Mouse (Mus musculus) neural tube, embryonic 15.5 days (tissue): Measurements from ENCODE around the gene Prkn. TPM values are rescaled to one million over a fixed set of nuclear protein-coding genes. Genes with fewer than 3 reads are reported as not detected.

ENCODE experiments used
- ATAC-seq: fragments of 200-750 bp; cut with Nextera tagmentation; 2 replicates; pipeline ENCODE4 v1.8.0; 2017; ENCODE audit warnings: mild to moderate bottlenecking, moderate TSS enrichment, moderate library complexity; ENCODE audit not compliant: low FRiP score
- H3K27ac ChIP-seq: fragments of 300-500 bp; sonication (generic); replicated peaks from 2 replicates; pipeline ENCODE4 v1.5.1; 2015; ENCODE audit warnings: mild to moderate bottlenecking, inconsistent platforms
- H3K27me3 ChIP-seq: fragments of 300-500 bp; sonication (generic); replicated peaks from 2 replicates; pipeline ENCODE4 v1.6.1; 2015; ENCODE audit warnings: inconsistent platforms
- H3K36me3 ChIP-seq: fragments of 300-500 bp; sonication (generic); 2 replicates; pipeline ENCODE4 v1.6.1; 2015; ENCODE audit warnings: inconsistent platforms
- H3K4me1 ChIP-seq: fragments of 300-500 bp; sonication (generic); 2 replicates; pipeline ENCODE4 v1.6.1; 2015; ENCODE audit warnings: inconsistent platforms
- H3K4me2 ChIP-seq: fragments of 300-500 bp; sonication (generic); 2 replicates; pipeline ENCODE4 v1.6.1; 2015; ENCODE audit warnings: inconsistent platforms, mild to moderate bottlenecking, moderate library complexity
- H3K4me3 ChIP-seq: fragments of 300-500 bp; sonication (generic); replicated peaks from 2 replicates; pipeline ENCODE4 v1.5.1; 2015; ENCODE audit warnings: mild to moderate bottlenecking, inconsistent platforms
- H3K9ac ChIP-seq: fragments of 300-500 bp; sonication (generic); replicated peaks from 2 replicates; pipeline ENCODE4 v1.6.1; 2015; ENCODE audit warnings: mild to moderate bottlenecking, inconsistent platforms
- H3K9me3 ChIP-seq: fragments of 300-500 bp; sonication (generic); replicated peaks from 2 replicates; pipeline ENCODE4 v1.6.1; 2016; ENCODE audit warnings: inconsistent platforms
- WGBS: fragments of 180-500 bp; shearing (Covaris S2); methylation state at CpG from one replicate; pipeline ENCODE4 v1.1.7; 2015; ENCODE audit warnings: mixed read lengths; 5-methylcytosine and 5-hydroxymethylcytosine counted together
- polyA plus RNA-seq: library from polyadenylated mRNA; unstranded; fragments of >200 nt; fragmentation: Nextera tagmentation; extraction: Ambion mirVana; gene quantifications from 2 replicates; pipeline ENCODE4 v1.2.1, GENCODE M21; 2015

Prkn gene
- polyA plus RNA-seq, 1 experiment from 2014 or later, result 4.8 TPM

DNA sequence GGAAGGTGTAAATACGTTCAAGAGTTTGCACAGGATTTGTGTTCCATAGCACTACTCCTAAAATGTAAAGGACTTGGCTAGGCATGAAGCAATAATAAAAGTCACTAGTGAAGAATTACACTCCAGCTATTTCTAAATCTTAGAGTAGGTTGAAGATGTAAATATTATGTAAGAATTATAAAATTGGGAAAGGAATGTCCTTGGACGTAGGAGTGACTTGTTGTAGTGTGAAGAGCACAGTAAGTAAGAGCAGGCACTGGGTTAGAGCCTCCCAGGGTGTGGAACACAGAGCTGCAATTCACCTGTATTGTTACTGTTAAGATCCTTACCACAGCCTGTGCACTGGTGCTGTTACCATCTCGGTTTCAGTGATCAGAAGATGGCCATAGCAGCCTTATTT lies 450.0 kb downstream of the Prkn start:
- Histone ChIP-seq H3K36me3 (no peaks in the 10 kb centered on the region), H3K27me3 (no peaks in the 10 kb centered on the region), H3K9me3 (no peaks in the 10 kb centered on the region), H3K27ac (no peak overlapping the region), H3K4me1 (no peaks in the 10 kb centered on the region), H3K4me3 (no peak overlapping the region), H3K4me2 (no peak overlapping the region), H3K9ac (no peak overlapping the region)
- no peak for ATAC-seq
- WGBS, result 77% methylated on average over 3 of the region's 3 CpGs

DNA sequence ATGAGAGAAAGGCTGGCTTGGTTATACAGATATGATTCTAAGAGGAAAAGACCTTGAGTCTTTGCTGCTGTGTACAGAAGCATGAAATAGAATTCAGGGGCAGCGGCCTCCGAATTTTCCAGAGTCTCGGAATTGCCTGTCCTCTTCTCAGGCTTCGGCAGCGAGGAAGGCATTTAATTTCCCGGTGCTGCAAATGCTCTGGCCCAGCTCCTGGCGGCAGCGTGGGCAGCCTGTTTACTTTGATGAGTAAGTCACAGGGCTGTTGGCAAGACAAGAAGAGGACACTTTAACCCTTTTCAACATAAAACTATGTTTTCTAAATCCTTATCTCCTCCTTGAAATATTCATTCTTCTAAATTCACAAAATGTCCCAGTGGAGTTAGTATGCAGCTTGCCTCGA lies 462.9 kb downstream of the Prkn start:
- Histone ChIP-seq H3K4me2 (no peak overlapping the region), H3K9me3 (0 out of 2 replicates have a peak, but pooled peaks cover 8% of the 10 kb centered on the region), H3K27me3 (no peaks in the 10 kb centered on the region), H3K4me3 (no peak overlapping the region), H3K36me3 (no peaks in the 10 kb centered on the region), H3K27ac (no peak overlapping the region), H3K9ac (no peak overlapping the region), H3K4me1 (no peaks in the 10 kb centered on the region)
- ATAC-seq, result no peak
- WGBS, result 49% methylated on average over 9 of the region's 9 CpGs

DNA sequence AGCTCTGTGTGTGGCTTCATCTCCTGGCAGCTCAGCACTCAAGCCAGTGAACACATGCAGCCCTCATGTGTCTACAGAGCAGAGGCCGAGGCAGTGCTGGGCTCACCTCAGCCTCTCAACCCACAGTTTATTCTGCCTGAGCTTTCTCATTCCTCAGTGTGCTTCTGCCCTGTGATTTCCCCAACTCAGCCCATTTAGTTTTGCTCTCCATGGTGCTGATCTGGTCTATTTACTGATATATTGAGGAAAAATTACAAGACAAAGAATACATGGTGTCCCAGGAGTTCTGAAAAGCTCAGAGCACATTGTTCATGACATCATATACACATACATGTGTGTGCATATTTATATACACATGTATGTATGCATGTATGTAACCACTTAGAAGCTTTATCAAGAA lies 469.7 kb downstream of the Prkn start:
- H3K4me2 ChIP-seq, result no peak overlapping the region
- H3K36me3 ChIP-seq, result no peaks in the 10 kb centered on the region
- ATAC-seq, result no peak
- H3K9ac ChIP-seq, result no peak overlapping the region
- no peaks in the 10 kb centered on the region for H3K4me1 ChIP-seq
- 38% methylated on average over 1 of the region's 1 CpGs for WGBS
- no peak overlapping the region for H3K4me3 ChIP-seq
- H3K9me3 ChIP-seq, result no peaks in the 10 kb centered on the region
- no peaks in the 10 kb centered on the region for H3K27me3 ChIP-seq
- H3K27ac ChIP-seq, result no peak overlapping the region

DNA sequence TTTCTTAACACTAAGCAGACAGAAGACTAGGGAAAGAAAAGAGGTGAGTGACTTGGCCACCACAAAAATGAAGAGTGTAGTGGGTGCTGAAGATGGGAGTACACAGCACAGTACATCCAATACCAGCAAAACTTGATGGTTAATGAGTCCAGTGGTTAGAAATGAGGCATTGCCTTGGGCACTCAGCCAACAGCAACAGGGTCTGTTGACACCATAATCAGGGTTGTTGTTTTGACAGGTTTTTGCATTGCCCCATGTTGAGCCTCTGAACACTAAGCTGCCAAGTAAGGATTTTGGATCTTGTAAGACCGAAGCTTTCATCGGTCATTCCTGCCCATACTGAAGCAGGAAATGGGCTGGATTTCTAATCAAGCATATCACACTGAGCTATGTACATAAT lies 474.0 kb downstream of the Prkn start:
- Histone ChIP-seq H3K36me3 (no peaks in the 10 kb centered on the region), H3K27me3 (no peaks in the 10 kb centered on the region), H3K4me2 (no peak overlapping the region), H3K9me3 (no peaks in the 10 kb centered on the region), H3K4me1 (no peaks in the 10 kb centered on the region), H3K27ac (no peak overlapping the region), H3K9ac (no peak overlapping the region), H3K4me3 (no peak overlapping the region)
- WGBS, result 99% methylated on average over 2 of the region's 2 CpGs
- no peak for ATAC-seq

DNA sequence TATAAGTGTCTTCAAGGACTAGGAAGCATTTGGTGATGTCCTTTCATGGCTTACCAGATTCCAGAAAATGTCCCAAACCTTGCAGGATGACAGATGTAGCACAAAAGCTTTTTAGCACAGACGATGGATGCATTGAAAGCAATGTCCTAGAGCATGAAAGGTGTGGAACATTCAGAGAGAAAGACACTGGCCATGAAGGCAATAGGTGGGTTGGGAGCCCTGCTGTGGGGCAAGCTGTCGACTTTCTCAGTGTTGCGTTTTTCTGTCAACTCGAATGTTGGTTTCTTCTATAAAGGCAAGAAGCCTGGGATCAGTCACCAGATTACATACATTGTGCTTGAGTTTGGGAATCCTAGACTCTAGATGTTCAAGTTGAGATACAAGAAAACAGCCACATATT lies 475.5 kb downstream of the Prkn start:
- no peak for ATAC-seq
- H3K27ac ChIP-seq, result no peak overlapping the region
- H3K4me1 ChIP-seq, result no peaks in the 10 kb centered on the region
- no peak overlapping the region for H3K4me3 ChIP-seq
- no peak overlapping the region for H3K4me2 ChIP-seq
- H3K9me3 ChIP-seq, result no peaks in the 10 kb centered on the region
- H3K9ac ChIP-seq, result no peak overlapping the region
- H3K36me3 ChIP-seq, result no peaks in the 10 kb centered on the region
- no peaks in the 10 kb centered on the region for H3K27me3 ChIP-seq
- WGBS, result 89% methylated on average over 4 of the region's 4 CpGs

DNA sequence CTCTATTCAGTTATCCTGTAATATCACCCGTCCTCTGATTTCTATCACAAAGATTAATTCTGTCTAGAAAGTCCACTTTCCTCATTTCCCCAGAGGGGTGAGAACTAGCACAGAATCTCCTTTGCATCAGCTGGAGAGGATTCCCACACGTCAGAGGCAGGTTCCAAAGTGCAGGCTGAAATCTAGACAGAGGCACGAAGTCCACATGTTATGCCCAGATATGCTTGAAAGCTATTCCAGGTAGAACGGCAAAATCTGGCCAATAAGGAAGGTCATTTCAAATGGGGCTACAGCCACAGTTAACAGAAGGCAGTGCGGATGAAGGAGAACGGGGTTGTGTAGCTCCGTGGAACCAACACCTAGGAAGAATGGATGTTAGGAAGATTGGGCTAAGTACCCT lies 478.8 kb downstream of the Prkn start:
- H3K27me3 ChIP-seq, result no peaks in the 10 kb centered on the region
- no peak overlapping the region for H3K9ac ChIP-seq
- H3K4me2 ChIP-seq, result no peak overlapping the region
- no peaks in the 10 kb centered on the region for H3K9me3 ChIP-seq
- no peaks in the 10 kb centered on the region for H3K4me1 ChIP-seq
- no peaks in the 10 kb centered on the region for H3K36me3 ChIP-seq
- no peak overlapping the region for H3K4me3 ChIP-seq
- no peak for ATAC-seq
- WGBS, result 95% methylated on average over 7 of the region's 7 CpGs
- no peak overlapping the region for H3K27ac ChIP-seq

DNA sequence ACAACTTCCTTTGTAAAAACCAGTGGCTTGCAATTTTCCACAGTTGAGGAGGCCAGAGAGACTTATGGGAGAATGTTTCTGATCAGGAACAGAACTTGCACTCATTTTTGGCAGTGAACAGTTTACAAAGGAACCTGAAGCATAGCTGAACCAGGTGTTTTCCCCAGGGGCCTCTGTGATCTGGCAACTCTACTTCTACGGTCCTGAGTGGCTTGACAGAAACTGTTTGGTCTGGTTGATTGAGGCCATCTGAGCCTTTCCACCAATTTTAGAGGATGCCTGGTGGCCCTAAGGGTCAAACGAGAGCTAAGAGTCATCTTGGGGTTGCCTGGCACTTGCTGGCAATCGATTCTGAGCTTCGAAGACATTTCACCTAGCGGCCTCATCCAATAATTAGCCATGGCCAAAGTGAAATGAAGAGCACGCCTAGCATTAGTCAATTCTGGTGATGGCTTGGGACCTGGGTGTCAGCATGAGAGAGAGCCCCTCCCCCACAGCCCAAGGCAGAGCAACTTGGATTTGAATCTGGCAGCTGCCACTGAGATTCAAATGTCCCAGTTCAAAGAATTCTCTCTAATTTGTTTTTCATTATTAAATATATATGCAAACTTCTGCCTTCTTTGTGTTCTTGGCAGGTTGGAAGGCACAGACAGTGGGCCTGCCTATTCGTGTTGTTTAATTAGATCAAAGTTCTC lies 479.6 kb downstream of the Prkn start:
- no peak for ATAC-seq
- Histone ChIP-seq H3K27ac (no peak overlapping the region), H3K4me2 (no peak overlapping the region), H3K4me3 (no peak overlapping the region), H3K9ac (no peak overlapping the region), H3K9me3 (no peaks in the 10 kb centered on the region), H3K36me3 (no peaks in the 10 kb centered on the region), H3K27me3 (no peaks in the 10 kb centered on the region), H3K4me1 (no peaks in the 10 kb centered on the region)
- 69% methylated on average over 7 of the region's 7 CpGs for WGBS

DNA sequence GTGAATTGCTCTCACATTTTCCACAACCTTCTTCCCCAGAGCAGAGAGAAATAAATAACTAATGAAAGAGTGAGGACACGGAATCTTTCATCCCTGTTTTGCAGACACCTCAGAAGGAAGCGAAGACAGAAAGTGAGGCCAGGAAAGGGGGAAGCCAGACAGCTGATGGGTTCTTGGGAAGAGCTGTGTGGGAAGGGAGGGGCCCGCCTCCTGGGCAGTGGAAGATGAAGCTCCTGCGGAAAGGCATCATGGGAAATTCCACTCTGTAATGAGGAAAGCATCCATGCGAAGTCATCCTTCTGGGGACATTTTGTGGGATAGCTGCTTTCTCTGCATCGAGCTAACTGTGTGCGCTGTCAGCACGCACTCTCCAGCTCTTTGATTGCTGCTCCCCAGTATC lies 491.9 kb downstream of the Prkn start:
- peak overlapping the region; percentile 43 for H3K4me2 ChIP-seq
- peaks cover 14% of the 10 kb centered on the region for H3K4me1 ChIP-seq
- no peaks in the 10 kb centered on the region for H3K27me3 ChIP-seq
- 22% methylated on average over 8 of the region's 8 CpGs for WGBS
- H3K36me3 ChIP-seq, result no peaks in the 10 kb centered on the region
- ATAC-seq, result peak; percentile 57; the same call in 1 of the 2 replicates
- H3K4me3 ChIP-seq, result no peak overlapping the region
- H3K9ac ChIP-seq, result no peak overlapping the region; the same call in 1 of the 2 replicates
- peak overlapping the region; percentile 67 for H3K27ac ChIP-seq
- no peaks in the 10 kb centered on the region for H3K9me3 ChIP-seq

DNA sequence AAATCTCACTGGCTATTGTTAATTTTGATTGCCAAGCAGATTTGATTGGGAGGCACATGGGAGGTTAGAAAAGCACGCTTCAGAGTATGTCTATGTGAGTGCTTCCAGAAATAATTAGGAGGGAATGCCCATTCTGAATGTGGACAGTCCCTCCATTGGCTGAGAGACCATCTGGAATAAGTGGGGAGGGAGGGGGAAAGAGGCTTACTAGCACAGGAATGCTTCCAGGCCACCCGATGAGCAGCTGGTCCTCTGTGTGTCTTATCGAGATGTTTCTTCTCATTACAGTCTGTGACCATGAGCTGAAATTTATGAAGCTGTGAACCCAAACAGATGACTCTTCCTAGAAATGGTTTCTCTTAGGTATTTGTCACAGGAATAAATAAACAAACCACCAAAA lies 493.6 kb downstream of the Prkn start:
- WGBS, result 38% methylated on average over 3 of the region's 3 CpGs
- H3K27ac ChIP-seq, result no peak overlapping the region
- no peaks in the 10 kb centered on the region for H3K36me3 ChIP-seq
- H3K9me3 ChIP-seq, result no peaks in the 10 kb centered on the region
- no peak for ATAC-seq
- no peaks in the 10 kb centered on the region for H3K27me3 ChIP-seq
- H3K9ac ChIP-seq, result no peak overlapping the region
- H3K4me1 ChIP-seq, result peaks cover 14% of the 10 kb centered on the region
- no peak overlapping the region for H3K4me3 ChIP-seq
- no peak overlapping the region for H3K4me2 ChIP-seq

DNA sequence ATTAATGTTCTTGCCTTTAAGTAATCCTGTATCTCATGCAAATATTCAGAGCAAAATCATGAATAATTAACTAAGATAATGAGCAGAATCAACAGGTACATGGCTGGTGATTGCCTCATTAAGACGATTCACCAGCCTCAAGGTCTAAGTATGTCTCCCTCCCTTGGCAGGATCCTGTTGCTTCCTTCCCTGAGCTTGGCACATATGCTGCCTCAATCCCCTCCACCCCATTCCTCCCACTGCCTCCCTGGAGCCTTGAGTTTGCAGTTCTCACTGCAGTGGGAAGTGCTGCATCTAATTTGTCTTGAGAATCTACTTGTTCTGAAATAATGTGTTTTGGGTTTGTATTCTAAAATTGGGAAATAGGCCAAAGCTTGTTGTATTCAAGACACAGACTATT lies 496.0 kb downstream of the Prkn start:
- 28% methylated on average over 1 of the region's 1 CpGs for WGBS
- H3K4me2 ChIP-seq, result no peak overlapping the region
- H3K27me3 ChIP-seq, result no peaks in the 10 kb centered on the region
- H3K4me1 ChIP-seq, result peaks cover 13% of the 10 kb centered on the region
- no peak for ATAC-seq
- no peaks in the 10 kb centered on the region for H3K36me3 ChIP-seq
- no peak overlapping the region for H3K4me3 ChIP-seq
- H3K9ac ChIP-seq, result no peak overlapping the region
- H3K9me3 ChIP-seq, result no peaks in the 10 kb centered on the region
- H3K27ac ChIP-seq, result no peak overlapping the region

DNA sequence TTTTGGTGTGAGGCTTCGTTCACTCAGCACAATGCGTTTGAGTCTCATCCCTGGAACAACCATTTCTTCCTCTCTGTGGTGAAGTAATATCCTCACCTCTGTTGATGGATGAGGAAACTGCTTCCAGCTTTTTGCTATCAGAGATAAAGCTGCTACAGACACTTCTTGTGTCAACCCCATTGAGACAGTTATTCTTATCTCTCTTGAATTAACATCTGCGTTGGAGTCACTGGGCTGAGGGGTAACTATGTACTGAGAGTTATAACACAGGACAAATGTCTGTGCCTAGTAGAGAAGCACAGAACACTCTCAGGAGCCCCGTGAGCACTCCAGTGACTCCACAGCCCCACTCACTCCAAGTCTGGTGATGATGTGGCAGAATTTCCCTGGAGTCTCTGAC lies 500.2 kb downstream of the Prkn start:
- Histone ChIP-seq H3K27me3 (no peaks in the 10 kb centered on the region), H3K4me1 (no peaks in the 10 kb centered on the region), H3K4me3 (no peak overlapping the region), H3K9ac (no peak overlapping the region), H3K36me3 (no peaks in the 10 kb centered on the region), H3K9me3 (no peaks in the 10 kb centered on the region), H3K4me2 (no peak overlapping the region), H3K27ac (no peak overlapping the region)
- ATAC-seq, result no peak
- WGBS, result 83% methylated on average over 4 of the region's 4 CpGs

DNA sequence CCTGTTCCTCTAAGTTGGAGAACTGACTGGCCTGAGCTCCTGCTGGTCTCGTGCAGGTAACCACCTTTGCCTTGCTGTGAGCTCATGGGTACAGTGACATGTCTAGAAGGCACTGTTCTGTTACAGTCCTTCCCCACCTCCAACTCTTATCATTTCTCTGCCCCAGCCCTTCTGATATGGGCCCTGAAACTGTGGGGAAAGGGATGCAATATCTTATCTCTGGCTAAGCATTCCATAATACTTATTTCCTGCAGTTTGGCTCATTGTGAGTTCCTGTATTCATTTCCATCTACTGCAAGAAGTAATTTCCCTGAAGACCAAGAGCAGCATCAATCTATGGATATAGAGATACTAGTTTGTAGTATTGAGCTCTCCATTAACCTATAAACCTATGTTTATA lies 506.1 kb downstream of the Prkn start:
- H3K4me2 ChIP-seq, result no peak overlapping the region
- whole genome bisulfite sequencing, result 87% methylated on average over 1 of the region's 1 CpGs

More for the DNA sequence above, 506.1 kb downstream of the Prkn start:
- Histone ChIP-seq H3K36me3 (no peaks in the 10 kb centered on the region), H3K9me3 (no peaks in the 10 kb centered on the region), H3K4me1 (no peaks in the 10 kb centered on the region), H3K27me3 (no peaks in the 10 kb centered on the region), H3K9ac (no peak overlapping the region), H3K27ac (no peak overlapping the region), H3K4me3 (no peak overlapping the region)
- ATAC-seq, result no peak
